Mouse (Mus musculus) neural tube, embryonic 12.5 days (tissue): ENCODE results near the gene Atg16l2. TPM values are rescaled to one million over a fixed set of nuclear protein-coding genes. Genes with fewer than 3 reads are reported as not detected.

Source experiments
- ATAC-seq: fragments of 200-750 bp; cut with Nextera tagmentation; 2 replicates; pipeline ENCODE4 v1.8.0; 2017; ENCODE audit warnings: low read depth, mild to moderate bottlenecking, moderate TSS enrichment, moderate library complexity; ENCODE audit not compliant: low FRiP score
- H3K27ac ChIP-seq: fragments of 300-500 bp; sonication (generic); 2 replicates; pipeline ENCODE4 v1.5.1; 2016
- H3K27me3 ChIP-seq: fragments of 300-500 bp; sonication (generic); replicated peaks from 2 replicates; pipeline ENCODE4 v1.6.1; 2016; ENCODE audit warnings: mild to moderate bottlenecking
- H3K36me3 ChIP-seq: fragments of 300-500 bp; sonication (generic); 2 replicates; pipeline ENCODE4 v1.6.1; 2016; ENCODE audit warnings: mild to moderate bottlenecking
- H3K4me1 ChIP-seq: fragments of 300-500 bp; sonication (generic); 2 replicates; pipeline ENCODE4 v1.6.1; 2016
- H3K4me2 ChIP-seq: fragments of 300-500 bp; sonication (generic); replicated peaks from 2 replicates; pipeline ENCODE4 v1.6.1; 2016; ENCODE audit warnings: mild to moderate bottlenecking
- H3K4me3 ChIP-seq: fragments of 300-500 bp; sonication (generic); 2 replicates; pipeline ENCODE4 v1.5.1; 2016
- H3K9ac ChIP-seq: fragments of 300-500 bp; sonication (generic); 2 replicates; pipeline ENCODE4 v1.6.1; 2016; ENCODE audit warnings: mild to moderate bottlenecking
- H3K9me3 ChIP-seq: fragments of 300-500 bp; sonication (generic); 2 replicates; pipeline ENCODE4 v1.6.1; 2016; ENCODE audit warnings: mild to moderate bottlenecking
- WGBS: fragments of 180-500 bp; shearing (Covaris S2); methylation state at CpG from one replicate; pipeline ENCODE4 v1.1.7; 2016; 5-methylcytosine and 5-hydroxymethylcytosine counted together
- polyA plus RNA-seq: library from polyadenylated mRNA; unstranded; fragments of >200 nt; fragmentation: Nextera tagmentation; extraction: Ambion mirVana; gene quantifications from 2 replicates; pipeline ENCODE4 v1.2.1, GENCODE M21; 2016

The Atg16l2 gene
- polyA plus RNA-seq, 1 experiment from 2014 or later = 17.8 TPM

DNA sequence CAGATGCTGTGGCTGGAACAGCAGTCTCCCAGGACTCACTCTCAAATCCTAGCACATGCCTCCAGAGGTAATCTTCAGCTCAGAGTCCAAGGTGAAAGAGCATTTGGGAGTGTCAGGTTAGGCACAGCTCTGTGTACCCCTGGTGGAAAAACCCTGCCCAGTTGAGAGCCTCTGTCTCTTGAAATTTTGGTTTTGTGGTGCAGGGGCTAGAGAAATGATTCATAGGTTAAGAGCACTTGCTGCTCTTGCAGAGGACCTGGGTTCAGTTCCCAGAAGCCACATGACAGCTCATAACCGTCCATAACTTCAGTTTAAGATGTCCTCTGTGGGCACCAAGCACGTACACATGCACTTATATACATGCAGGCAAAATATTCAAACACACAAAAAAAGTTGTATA lies 14.2 kb downstream of the Atg16l2 start:
- H3K4me3 ChIP-seq = no peak overlapping the region
- no peak overlapping the region for H3K27ac ChIP-seq
- H3K27me3 ChIP-seq = no peaks in the 10 kb centered on the region
- no peaks in the 10 kb centered on the region for H3K4me1 ChIP-seq
- H3K9ac ChIP-seq = no peak overlapping the region
- 84% methylated on average over 2 of the region's 2 CpGs for WGBS
- H3K9me3 ChIP-seq = no peaks in the 10 kb centered on the region
- ATAC-seq = no peak
- no peak overlapping the region for H3K4me2 ChIP-seq
- peaks cover 32% of the 10 kb centered on the region for H3K36me3 ChIP-seq

DNA sequence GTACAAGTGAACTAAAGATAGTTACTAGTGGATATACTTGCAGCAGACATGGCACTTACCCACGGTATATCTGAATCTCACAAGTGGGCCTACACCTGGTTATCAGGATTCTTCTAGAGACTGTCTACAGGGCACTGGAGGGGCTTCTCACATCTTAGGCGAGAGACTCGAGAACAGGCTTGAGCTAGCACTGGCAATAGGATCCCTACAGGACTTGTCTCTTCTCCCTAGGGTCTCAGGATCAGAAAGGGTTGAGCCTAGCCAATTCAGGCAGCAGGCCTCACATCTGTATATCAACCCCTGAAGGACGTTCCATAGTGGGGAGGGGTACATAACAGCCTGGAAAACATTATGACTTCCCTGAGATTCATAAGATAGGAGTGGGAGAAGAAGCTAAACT lies 15.2 kb downstream of the Atg16l2 start:
- Histone ChIP-seq H3K9ac (no peak overlapping the region), H3K27ac (no peak overlapping the region), H3K4me1 (no peaks in the 10 kb centered on the region), H3K4me2 (no peak overlapping the region), H3K4me3 (no peak overlapping the region), H3K27me3 (no peaks in the 10 kb centered on the region), H3K36me3 (peaks cover 41% of the 10 kb centered on the region), H3K9me3 (no peaks in the 10 kb centered on the region)
- ATAC-seq = no peak
- WGBS = 81% methylated on average over 4 of the region's 4 CpGs

DNA sequence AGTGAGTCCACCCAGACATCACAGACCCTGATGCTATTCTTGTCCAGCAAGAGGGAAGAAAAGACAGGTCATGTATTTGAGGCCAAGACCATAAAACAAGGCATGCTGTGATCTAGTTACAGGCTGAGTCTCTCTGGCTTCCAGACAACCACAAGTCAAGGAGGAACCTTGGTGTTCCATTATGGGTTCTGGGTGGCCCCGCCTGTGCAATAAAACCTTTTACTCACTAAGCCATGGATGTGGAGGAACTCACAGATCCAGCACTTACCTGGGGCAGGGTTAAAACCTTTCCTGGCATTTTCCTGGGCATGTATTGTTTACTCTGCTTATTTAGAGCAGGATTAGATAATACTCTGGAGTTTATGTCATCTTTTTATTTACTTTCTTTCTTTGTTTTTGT lies 17.5 kb downstream of the Atg16l2 start:
- no peaks in the 10 kb centered on the region for H3K4me1 ChIP-seq
- no peak overlapping the region for H3K4me3 ChIP-seq
- H3K27me3 ChIP-seq = no peaks in the 10 kb centered on the region
- no peak overlapping the region for H3K27ac ChIP-seq
- H3K4me2 ChIP-seq = no peak overlapping the region
- H3K9me3 ChIP-seq = no peaks in the 10 kb centered on the region
- no peak overlapping the region for H3K9ac ChIP-seq
- WGBS = 86% methylated on average over 1 of the region's 1 CpGs
- peaks cover 42% of the 10 kb centered on the region for H3K36me3 ChIP-seq
- no peak for ATAC-seq

DNA sequence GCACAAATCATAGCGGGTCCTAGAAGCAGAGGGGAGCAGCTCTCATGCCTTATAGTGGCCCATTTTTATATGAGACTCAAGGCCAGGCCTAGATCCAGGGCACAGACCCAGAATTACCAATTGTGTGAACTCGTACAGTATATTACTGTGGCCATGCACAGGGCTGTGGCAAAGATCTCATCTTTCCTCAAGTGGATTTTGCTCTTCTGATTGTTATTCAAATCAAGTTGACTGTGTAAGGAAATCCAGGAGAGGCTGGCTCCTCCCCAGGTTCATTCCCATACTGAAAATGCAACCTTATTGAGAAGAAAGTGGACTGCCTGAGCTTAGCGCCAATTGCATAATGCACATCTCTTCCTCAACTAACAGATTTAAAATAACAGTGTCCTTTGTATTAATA lies 19.3 kb downstream of the Atg16l2 start:
- Histone ChIP-seq H3K27ac (no peak overlapping the region), H3K27me3 (no peaks in the 10 kb centered on the region), H3K9ac (no peak overlapping the region), H3K36me3 (peaks cover 48% of the 10 kb centered on the region), H3K4me2 (no peak overlapping the region), H3K4me1 (no peaks in the 10 kb centered on the region), H3K9me3 (no peaks in the 10 kb centered on the region), H3K4me3 (no peak overlapping the region)
- 85% methylated on average over 3 of the region's 3 CpGs for WGBS
- ATAC-seq = no peak

DNA sequence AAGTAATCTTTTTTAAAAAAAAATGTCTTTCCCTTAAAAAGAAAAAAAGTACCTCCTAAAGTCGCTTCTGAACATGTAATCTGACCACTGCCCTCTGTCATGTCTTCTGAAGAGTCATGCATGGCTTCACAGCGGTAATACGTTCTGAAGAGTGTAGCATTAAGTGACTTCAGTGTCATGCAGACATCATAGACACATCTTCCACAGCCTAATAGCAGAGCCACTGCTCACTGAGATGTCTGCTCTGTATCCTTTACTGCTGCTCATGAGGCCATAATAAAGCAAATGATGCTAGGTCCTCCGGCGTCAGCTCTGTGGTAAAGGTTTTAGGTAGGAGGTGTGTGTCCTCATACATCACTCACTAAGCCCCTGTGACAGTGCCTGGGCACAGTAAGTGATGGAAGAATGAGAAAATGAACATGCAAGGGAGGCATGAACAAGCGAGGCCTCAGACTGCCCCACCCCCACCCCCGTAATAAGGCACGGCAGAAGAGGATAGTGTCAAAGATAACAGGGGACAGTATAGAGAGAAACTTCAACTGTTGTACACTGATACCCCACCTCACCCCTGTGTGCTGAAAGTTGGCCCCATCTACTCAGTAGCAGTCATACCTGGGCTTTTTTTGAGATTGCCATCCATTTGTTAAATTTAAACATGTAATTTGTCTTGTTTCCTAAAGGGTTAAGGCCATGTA lies 29.4 kb downstream of the Atg16l2 start:
- Histone ChIP-seq H3K4me2 (no peak overlapping the region), H3K9me3 (no peaks in the 10 kb centered on the region), H3K9ac (no peak overlapping the region), H3K27ac (no peak overlapping the region), H3K27me3 (no peaks in the 10 kb centered on the region), H3K36me3 (peaks cover 33% of the 10 kb centered on the region), H3K4me3 (no peak overlapping the region), H3K4me1 (no peaks in the 10 kb centered on the region)
- WGBS = 92% methylated on average over 8 of the region's 8 CpGs
- no peak for ATAC-seq

DNA sequence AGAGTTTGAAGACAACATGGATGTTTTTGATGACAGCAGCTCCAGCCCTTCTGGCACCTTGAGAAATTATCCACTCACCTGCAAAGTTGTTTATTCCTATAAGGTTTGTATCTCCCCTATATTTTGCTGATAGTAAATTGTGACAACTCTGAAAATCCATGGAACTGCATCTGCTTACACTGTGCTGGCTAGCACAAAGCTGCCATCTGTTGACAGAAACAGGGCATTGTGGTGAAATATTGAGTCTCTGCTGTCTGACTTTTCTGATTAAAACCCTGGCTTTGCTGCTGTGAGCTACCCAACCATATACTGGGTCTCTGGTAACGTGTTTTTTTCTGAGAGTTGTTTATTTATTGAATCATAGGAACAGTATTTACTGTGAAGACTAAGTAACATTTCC lies 30.4 kb downstream of the Atg16l2 start:
- Histone ChIP-seq H3K9me3 (no peaks in the 10 kb centered on the region), H3K4me2 (no peak overlapping the region), H3K9ac (no peak overlapping the region), H3K36me3 (peaks cover 23% of the 10 kb centered on the region), H3K4me1 (no peaks in the 10 kb centered on the region), H3K27ac (no peak overlapping the region), H3K27me3 (no peaks in the 10 kb centered on the region), H3K4me3 (no peak overlapping the region)
- 80% methylated on average over 1 of the region's 1 CpGs for WGBS
- ATAC-seq = no peak

DNA sequence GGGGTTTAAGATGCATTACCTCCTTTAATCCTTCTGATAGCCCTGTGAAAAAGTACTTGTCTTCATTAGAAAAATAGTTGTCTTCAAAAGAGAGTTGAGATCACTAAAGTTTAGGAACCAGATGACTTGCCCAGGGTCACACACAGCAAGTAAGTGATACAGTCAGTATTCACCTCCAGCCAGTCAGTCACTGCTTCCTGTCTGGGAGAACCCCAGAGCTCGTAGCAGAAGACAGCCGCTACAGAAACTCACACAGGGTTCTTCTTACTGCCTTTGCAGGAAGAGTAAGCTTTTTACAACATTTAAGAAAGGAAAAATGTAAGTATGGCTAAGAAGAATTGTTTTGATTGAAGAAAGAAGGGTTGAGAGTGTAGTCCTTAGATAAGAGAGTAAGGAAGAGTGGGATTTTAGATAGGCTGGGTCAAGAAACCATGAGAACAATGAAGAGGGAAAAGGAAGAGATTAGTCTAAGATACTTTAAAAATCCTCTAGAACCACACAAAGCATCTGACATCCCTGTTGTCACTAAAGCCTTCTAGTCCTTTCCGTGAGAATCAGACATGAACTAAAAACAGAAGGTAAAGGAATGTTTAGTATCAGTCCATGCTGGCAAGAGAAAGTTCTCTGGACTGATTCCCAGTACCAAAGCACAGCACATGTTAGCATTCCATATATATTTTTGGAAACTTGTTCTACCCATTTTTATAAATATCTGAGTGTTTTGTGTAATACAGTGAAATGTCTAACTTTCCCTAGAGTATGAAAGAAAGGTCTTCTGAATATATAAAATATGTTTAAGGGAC lies 34.4 kb downstream of the Atg16l2 start:
- Histone ChIP-seq H3K4me2 (no peak overlapping the region), H3K4me3 (no peak overlapping the region), H3K9ac (no peak overlapping the region), H3K4me1 (no peaks in the 10 kb centered on the region), H3K27ac (no peak overlapping the region), H3K9me3 (no peaks in the 10 kb centered on the region), H3K36me3 (peaks cover 6% of the 10 kb centered on the region), H3K27me3 (no peaks in the 10 kb centered on the region)
- no peak for ATAC-seq
- WGBS = 86% methylated on average over 3 of the region's 3 CpGs

DNA sequence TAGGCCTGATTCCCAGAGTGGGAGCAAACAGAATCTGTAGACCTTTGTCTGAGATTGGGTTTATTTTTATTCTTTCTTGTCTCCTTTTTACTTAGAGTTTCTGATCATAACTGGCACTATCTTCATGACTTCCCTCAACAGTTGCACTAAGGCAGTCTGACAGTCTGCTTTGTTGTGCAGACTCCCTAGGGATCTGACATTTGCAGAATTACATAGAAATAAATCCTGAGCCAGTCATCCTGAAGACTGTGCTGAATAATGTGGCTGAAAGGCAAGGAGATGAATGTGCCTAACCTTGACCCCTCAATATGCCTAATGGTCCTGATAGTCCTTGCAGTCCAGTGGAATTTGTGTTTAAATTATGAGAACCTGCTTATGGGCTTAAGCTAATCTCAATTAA lies 38.5 kb downstream of the Atg16l2 start:
- H3K4me1 ChIP-seq = no peaks in the 10 kb centered on the region
- no peak overlapping the region for H3K4me3 ChIP-seq
- H3K4me2 ChIP-seq = no peak overlapping the region
- H3K36me3 ChIP-seq = peaks cover 19% of the 10 kb centered on the region
- H3K27me3 ChIP-seq = no peaks in the 10 kb centered on the region
- H3K9ac ChIP-seq = no peak overlapping the region
- H3K27ac ChIP-seq = no peak overlapping the region
- H3K9me3 ChIP-seq = no peaks in the 10 kb centered on the region
- ATAC-seq = no peak

DNA sequence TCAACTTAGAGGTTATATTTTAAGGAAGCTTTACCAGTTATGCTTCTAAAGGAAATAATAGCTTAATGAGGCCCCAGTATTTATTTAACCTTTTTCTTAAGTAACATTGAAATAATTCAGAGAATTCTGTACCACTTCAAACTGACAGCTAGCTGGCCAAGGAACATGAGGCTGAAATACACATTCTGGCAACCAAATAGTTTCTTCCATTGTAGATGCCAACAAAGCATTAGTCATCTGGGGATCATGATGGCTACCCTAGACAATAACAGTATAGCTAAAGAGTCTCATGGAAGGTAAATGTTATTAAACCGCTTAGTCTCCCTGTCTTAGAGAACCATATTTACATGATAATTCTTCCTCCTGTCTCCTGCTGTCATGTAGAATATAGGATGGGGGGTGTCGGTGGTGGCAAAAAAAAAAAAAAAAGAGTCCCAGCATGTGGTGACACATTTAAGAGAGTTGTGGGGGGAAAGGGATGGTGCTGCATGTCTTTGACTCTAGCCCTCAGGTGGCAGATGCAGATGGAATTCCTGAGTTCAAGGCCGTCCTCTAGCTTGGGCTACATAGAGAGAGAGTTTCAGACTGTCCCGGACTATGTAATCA lies 40.0 kb downstream of the Atg16l2 start:
- Histone ChIP-seq H3K27ac (no peak overlapping the region), H3K4me2 (no peak overlapping the region), H3K36me3 (peaks cover 19% of the 10 kb centered on the region), H3K4me3 (no peak overlapping the region), H3K9me3 (no peaks in the 10 kb centered on the region), H3K4me1 (no peaks in the 10 kb centered on the region), H3K9ac (no peak overlapping the region), H3K27me3 (no peaks in the 10 kb centered on the region)
- no peak for ATAC-seq
- 84% methylated on average over 4 of the region's 4 CpGs for WGBS

DNA sequence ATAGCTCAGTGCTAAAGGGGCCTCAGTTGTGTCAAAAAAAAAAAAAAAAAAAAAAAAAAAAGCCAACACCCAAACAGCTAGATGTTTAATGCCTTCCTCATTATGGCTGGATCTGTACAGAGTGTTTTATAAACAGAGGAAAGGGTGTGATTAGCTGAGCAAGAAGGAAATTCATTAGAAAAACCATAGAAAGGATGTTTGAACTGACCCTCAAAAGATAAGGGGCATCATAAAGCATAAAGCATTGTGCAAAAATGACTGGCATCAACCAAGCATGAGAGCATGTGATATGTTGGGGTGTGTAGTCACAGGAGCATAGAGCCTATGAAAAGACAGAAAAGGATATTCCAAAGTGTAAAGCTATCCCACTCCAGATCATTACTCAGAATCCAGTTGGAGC lies 43.6 kb downstream of the Atg16l2 start:
- H3K4me1 ChIP-seq = no peaks in the 10 kb centered on the region
- H3K9ac ChIP-seq = no peak overlapping the region
- H3K27ac ChIP-seq = no peak overlapping the region
- peaks cover 26% of the 10 kb centered on the region for H3K36me3 ChIP-seq
- ATAC-seq = no peak
- H3K27me3 ChIP-seq = no peaks in the 10 kb centered on the region
- no peak overlapping the region for H3K4me2 ChIP-seq
- H3K9me3 ChIP-seq = no peaks in the 10 kb centered on the region
- H3K4me3 ChIP-seq = no peak overlapping the region

DNA sequence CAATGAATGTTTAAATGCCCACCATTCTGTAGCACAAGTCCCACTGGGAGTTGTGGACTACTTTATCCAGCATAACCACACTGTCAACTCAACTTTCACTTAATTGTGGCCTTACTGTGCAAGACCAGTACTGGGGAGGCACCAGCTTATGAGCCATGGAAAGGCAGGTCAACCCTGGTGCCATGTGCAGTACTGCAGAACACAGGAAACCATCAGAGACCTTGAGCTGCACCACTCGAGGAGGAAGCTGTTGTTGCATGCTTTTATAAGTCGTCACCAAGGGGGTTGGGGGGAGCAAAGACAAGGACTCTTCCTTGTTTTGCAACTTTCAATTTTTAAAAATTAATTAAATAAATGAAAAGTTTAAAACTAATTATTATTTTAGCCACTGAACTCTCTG lies 49.0 kb downstream of the Atg16l2 start:
- no peak for ATAC-seq
- whole genome bisulfite sequencing = 74% methylated on average over 2 of the region's 2 CpGs
- Histone ChIP-seq H3K27ac (no peak overlapping the region), H3K36me3 (peaks cover 29% of the 10 kb centered on the region), H3K4me1 (no peaks in the 10 kb centered on the region), H3K4me2 (no peak overlapping the region), H3K9me3 (no peaks in the 10 kb centered on the region), H3K27me3 (no peaks in the 10 kb centered on the region), H3K4me3 (no peak overlapping the region), H3K9ac (no peak overlapping the region)

DNA sequence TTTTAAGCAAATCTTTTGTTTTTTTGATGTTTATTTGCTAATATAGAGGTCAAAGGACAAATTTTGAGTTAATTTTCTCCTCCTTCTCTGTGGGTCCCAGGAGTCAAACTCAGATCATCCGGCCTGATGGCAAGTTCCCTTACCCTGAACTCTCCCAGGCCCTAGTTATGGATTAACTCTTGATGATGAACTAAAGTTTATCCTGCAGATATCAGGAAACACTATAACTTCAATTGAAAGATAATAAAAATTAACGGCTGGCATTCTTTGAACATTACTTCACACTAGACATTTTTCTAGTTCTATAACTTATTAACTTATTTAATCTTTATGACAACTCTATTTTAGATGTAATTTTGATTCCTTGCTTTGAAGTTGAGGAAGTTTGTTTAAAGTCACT lies 52.9 kb downstream of the Atg16l2 start:
- H3K27me3 ChIP-seq = no peaks in the 10 kb centered on the region
- ATAC-seq = no peak
- no peak overlapping the region for H3K4me2 ChIP-seq
- H3K4me1 ChIP-seq = no peaks in the 10 kb centered on the region
- WGBS = 83% methylated on average over 2 of the region's 2 CpGs
- no peaks in the 10 kb centered on the region for H3K9me3 ChIP-seq
- H3K4me3 ChIP-seq = no peak overlapping the region
- no peak overlapping the region for H3K27ac ChIP-seq
- peaks cover 26% of the 10 kb centered on the region for H3K36me3 ChIP-seq
- no peak overlapping the region for H3K9ac ChIP-seq
